Mouse (Mus musculus) spleen, postnatal 10 days (tissue): ENCODE measurements around the gene Nup93.

Experiments used
- DNase-seq, 2 experiments: peaks; one replicate each; pipeline ENCODE4 v3.0.0; 2021 to 2022; ENCODE audit warnings: low spot score in 2 of 2

Gene Nup93

GRCm38 (mm10) chr8:94186542-94186941 is 27.8 kb upstream of the Nup93 start:
- peak; percentile 61 to 84 for DNase-seq

- no peak for DNase-seq
These were observed 26.9 kb upstream of the Nup93 start for GRCm38 (mm10) chr8:94187290-94188002.

GRCm38 (mm10) chr8:94189275-94190031 is 24.9 kb upstream of the Nup93 start:
- DNase-seq = no peak

- DNase-seq = peak; percentile 43 to 86
These were observed 23.2 kb upstream of the Nup93 start for GRCm38 (mm10) chr8:94191101-94191691.

GRCm38 (mm10) chr8:94192926-94193325 is 21.4 kb upstream of the Nup93 start:
- no peak for DNase-seq

GRCm38 (mm10) chr8:94194591-94195223 is 19.7 kb upstream of the Nup93 start:
- DNase-seq = no peak

GRCm38 (mm10) chr8:94199202-94199869 is 15.0 kb upstream of the Nup93 start:
- peak in 1 of 2 experiments; percentile 61 for DNase-seq

- DNase-seq = no peak
These were observed 10.3 kb upstream of the Nup93 start for GRCm38 (mm10) chr8:94204043-94204442.

GRCm38 (mm10) chr8:94205736-94206135 is 8.6 kb upstream of the Nup93 start:
- DNase-seq = peak; percentile 52 to 73

GRCm38 (mm10) chr8:94206256-94206655 is 8.1 kb upstream of the Nup93 start:
- no peak for DNase-seq

- no peak for DNase-seq
These were observed 6.9 kb upstream of the Nup93 start for GRCm38 (mm10) chr8:94207491-94207890.

GRCm38 (mm10) chr8:94209639-94210038 is 4.7 kb upstream of the Nup93 start:
- no peak for DNase-seq

GRCm38 (mm10) chr8:94210225-94210624 is 4.1 kb upstream of the Nup93 start:
- no peak for DNase-seq

- no peak for DNase-seq
These were observed 545 bp upstream of the Nup93 start for GRCm38 (mm10) chr8:94213819-94214218.

- DNase-seq = no peak
These were observed 13.1 kb downstream of the Nup93 start for GRCm38 (mm10) chr8:94227381-94227939.

- DNase-seq = no peak
These were observed 25.9 kb downstream of the Nup93 start for GRCm38 (mm10) chr8:94240240-94240751.

- DNase-seq = no peak
These were observed 35.6 kb downstream of the Nup93 start for GRCm38 (mm10) chr8:94249836-94250435.

- DNase-seq = no peak
These were observed 44.5 kb downstream of the Nup93 start for GRCm38 (mm10) chr8:94258881-94259280.

GRCm38 (mm10) chr8:94262626-94263297 is 48.4 kb downstream of the Nup93 start:
- DNase-seq = no peak
